Mouse (Mus musculus) bone marrow, adult 2 months (tissue): Measurements from ENCODE around the gene Adap2.

ENCODE experiments used
- CTCF ChIP-seq: fragments of 200-500 bp; IDR thresholded peaks from 2 replicates; pipeline ENCODE4 v1.5.1; 2011; ENCODE audit warnings: low read length, control low read depth; ENCODE audit not compliant: control insufficient read depth, insufficient read depth
- POLR2A ChIP-seq: fragments of 200-500 bp; IDR thresholded peaks from 2 replicates; pipeline ENCODE4 v1.6.1; 2011; ENCODE audit warnings: low read depth, mild to moderate bottlenecking, control low read depth, low read length, borderline replicate concordance; ENCODE audit not compliant: control insufficient read depth

DNA sequence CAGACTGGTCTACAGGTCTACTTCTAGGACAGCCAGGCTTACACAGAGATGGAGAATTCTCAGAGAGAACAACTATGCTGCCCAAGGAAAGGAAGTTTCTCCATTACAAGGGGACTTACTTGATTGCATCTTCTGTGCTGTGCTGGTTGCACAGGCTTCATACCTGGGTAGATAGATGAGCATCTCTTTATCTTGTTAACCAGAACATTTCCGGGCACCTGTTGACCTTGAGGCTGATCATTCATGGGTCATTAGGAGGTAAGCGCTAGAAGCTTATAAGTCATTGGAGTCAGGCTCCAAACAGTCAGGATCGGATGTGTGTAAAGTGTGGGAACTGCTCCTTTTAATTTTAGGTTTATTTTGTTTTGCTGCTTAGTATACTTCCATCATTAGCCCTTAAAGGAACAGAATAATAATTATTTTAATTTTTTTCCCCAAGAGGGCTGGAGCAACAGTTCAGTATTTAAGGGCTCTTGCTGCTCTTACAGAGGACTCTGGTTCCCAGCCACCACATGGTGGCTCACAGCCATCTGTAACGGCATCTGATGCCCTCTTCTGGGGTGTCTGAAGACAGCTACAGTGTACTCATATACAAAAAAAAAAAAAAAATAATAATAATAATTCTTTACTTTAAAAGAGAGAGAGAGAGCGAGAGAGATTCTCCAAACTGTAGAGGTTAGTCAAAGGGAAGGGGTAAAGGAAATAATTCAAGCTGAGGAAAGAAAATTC lies 27.3 kb downstream of the Adap2 start:
- TF ChIP-seq CTCF = no peak
- no peak for TF ChIP-seq POLR2A
